Mouse (Mus musculus) MEL (cell line): Measurements from ENCODE around the gene Gadd45g.

Experiments used
- CTCF ChIP-seq, 3 experiments: IDR thresholded peaks in 2 of 3; conservative IDR thresholded peaks in 1 of 3; 2 replicates each; pipeline ENCODE4 v1.5.1; 2011 to 2012; ENCODE audit warnings: low read length in 3 of 3, low read depth in 2 of 3, mild to moderate bottlenecking in 2 of 3, improper control_type of control experiment in 1 of 3, inconsistent platforms in 1 of 3, mixed read lengths in 1 of 3, moderate library complexity in 1 of 3; ENCODE audit not compliant: control insufficient read depth in 1 of 3, insufficient read depth in 1 of 3, poor library complexity in 1 of 3, severe bottlenecking in 1 of 3
- MEF2A ChIP-seq: IDR thresholded peaks from 2 replicates; pipeline ENCODE4 v1.6.1; 2014; ENCODE audit warnings: low read depth, mild to moderate bottlenecking, inconsistent platforms, low read length, improper control_type of control experiment; ENCODE audit not compliant: poor library complexity, insufficient replicate concordance, severe bottlenecking; ENCODE audit errors: extremely low read depth
- POLR2A ChIP-seq, 2 experiments: IDR thresholded peaks; 2 replicates each; pipeline ENCODE4 v1.6.1; 2011 to 2012; ENCODE audit warnings: low read length in 2 of 2, mild to moderate bottlenecking in 2 of 2, control low read depth in 1 of 2, improper control_type of control experiment in 1 of 2, low read depth in 1 of 2, moderate library complexity in 1 of 2; ENCODE audit not compliant: control insufficient read depth in 1 of 2, insufficient read depth in 1 of 2, poor library complexity in 1 of 2

DNA sequence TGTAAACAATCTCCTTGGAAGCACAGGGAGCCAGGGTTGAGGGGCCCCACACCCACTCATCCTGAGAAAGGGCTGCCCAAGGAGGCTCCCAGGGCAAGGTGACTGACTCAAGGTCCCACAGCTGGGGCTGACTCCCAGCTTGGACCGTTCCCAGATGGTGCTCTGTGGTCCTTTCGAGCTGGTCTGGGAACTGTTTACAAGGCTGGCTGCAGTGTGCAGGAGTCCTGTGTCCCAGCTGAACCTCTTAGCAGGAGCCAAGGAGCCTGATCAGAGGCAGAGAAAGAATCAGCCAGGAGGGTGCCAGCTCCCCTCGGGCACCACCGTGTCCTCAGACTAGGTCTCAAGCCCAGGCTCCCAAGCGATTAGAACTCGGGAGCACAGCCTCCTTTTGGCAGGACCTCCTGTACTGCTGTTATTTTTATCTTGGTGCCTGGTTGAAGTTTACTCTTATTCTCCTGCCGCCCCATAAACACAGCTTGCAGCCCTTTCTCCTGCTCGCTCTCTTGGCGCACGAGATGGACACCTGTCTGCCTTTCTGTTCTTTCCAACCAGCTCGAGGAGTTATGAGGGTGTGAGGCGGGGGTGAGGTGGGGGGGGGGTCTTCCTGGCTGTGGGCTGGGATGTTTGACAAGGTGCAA is 22.1 kb downstream of the Gadd45g start:
- TF ChIP-seq CTCF (IDR thresholded peaks at IDR 0.05 in 2 of 3, conservative IDR thresholded peaks at IDR 0.05 in 1 of 3; ENCODE audit: control insufficient read depth in 1 of 3, insufficient read depth in 1 of 3, low read depth in 2 of 3, low read length in 3 of 3, poor library complexity in 1 of 3, severe bottlenecking in 1 of 3) = no peak
- TF ChIP-seq POLR2A (IDR thresholded peaks at IDR 0.05; ENCODE audit: control insufficient read depth in 1 of 2, insufficient read depth in 1 of 2, low read depth in 1 of 2, low read length in 2 of 2, poor library complexity in 1 of 2) = no peak
- no peak for TF ChIP-seq MEF2A
